Mouse (Mus musculus): Measurements from ENCODE around the gene Slc5a9. TPM values are rescaled to one million over a fixed set of nuclear protein-coding genes. Genes with fewer than 3 reads are reported as not detected.

Slc5a9 gene
- polyA plus RNA-seq, 1 experiment from 2014 or later, result not detected

DNA sequence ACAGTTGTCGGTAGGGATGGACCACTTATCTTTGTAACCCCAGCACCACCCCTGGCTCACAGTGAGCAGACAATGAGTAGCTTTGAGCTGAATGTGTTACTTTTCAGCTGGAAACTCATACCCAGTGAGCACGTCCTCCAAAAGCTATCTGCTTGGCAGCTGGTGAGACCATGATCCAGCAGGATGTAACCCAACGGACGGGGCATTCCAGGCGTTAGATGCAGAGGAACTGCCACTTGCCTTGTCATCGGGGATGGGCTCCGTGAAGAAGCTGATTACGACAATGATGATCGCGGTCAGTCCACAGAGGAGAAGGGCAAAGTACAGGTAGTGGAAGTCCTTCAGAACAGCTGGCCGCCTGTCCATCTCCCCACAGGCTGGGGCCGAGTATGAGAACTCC is 19.2 kb downstream of the Slc5a9 start:
- H3K4me2 ChIP-seq (ENCODE audit: low read length), result no peak overlapping the region
- H3K9me3 ChIP-seq (replicated peaks; ENCODE audit: control insufficient read depth, low read length, poor library complexity, severe bottlenecking), result no peaks in the 10 kb centered on the region
- no peak for ATAC-seq
- H3K4me3 ChIP-seq (ENCODE audit: low read depth, low read length), result no peak overlapping the region
- no peak overlapping the region for H3K9ac ChIP-seq (ENCODE audit: low read depth, low read length)
- no peak overlapping the region for H3K27ac ChIP-seq (ENCODE audit: low read length)
- H3K36me3 ChIP-seq (ENCODE audit: control insufficient read depth, insufficient read depth, low read length), result no peaks in the 10 kb centered on the region
- 89% methylated on average over 12 of the region's 12 CpGs for WGBS
- no peaks in the 10 kb centered on the region for H3K27me3 ChIP-seq (ENCODE audit: control insufficient read depth, insufficient read depth, low read depth, low read length)
- H3K4me1 ChIP-seq (ENCODE audit: control insufficient read depth, insufficient read depth, low read length), result no peaks in the 10 kb centered on the region

DNA sequence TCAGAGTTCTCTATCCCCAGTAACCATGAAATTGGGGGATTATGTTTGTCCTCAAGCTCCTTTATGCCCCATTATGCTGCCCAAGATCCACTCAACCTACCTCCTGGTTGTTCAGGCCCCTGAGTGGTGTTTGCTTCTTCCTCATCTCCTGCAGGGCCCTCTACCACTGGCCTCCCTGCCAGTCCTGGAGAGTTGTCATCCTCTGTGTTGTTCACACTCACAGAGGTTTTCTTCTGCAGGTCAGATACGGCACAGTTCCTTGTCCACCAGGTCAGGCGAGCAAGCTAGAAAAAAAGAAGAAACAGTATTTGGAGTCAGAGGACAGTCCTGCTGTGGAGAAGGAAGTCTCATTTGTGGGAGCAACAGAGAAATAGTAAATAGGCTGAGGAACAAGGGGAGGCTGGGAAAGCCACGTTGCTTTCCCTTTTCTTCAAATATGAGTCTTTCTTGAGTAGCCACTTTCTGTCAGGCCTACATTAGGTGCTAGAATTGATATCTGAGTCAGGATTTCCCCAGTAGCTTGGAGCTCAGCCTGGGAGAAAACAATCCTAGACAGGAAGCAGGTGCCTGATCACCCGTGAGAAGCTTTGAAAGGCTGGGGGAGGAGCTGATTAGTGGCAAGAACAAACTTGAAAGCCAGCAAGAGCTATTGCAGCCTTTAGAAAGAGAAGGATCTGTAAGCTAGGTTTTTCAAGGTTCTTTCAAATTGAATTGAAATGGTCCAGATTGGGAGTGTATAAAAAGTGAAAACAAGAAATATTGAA is 22.4 kb downstream of the Slc5a9 start:
- Histone ChIP-seq H3K9ac (ENCODE audit: low read depth, low read length) (no peak overlapping the region), H3K4me3 (ENCODE audit: low read depth, low read length) (no peak overlapping the region), H3K27ac (ENCODE audit: low read length) (no peak overlapping the region), H3K36me3 (ENCODE audit: control insufficient read depth, insufficient read depth, low read length) (no peaks in the 10 kb centered on the region), H3K4me2 (ENCODE audit: low read length) (no peak overlapping the region), H3K4me1 (ENCODE audit: control insufficient read depth, insufficient read depth, low read length) (no peaks in the 10 kb centered on the region), H3K9me3 (replicated peaks; ENCODE audit: control insufficient read depth, low read length, poor library complexity, severe bottlenecking) (no peaks in the 10 kb centered on the region), H3K27me3 (ENCODE audit: control insufficient read depth, insufficient read depth, low read depth, low read length) (no peaks in the 10 kb centered on the region)
- ATAC-seq, result no peak
- 44% methylated on average over 4 of the region's 4 CpGs for WGBS

DNA sequence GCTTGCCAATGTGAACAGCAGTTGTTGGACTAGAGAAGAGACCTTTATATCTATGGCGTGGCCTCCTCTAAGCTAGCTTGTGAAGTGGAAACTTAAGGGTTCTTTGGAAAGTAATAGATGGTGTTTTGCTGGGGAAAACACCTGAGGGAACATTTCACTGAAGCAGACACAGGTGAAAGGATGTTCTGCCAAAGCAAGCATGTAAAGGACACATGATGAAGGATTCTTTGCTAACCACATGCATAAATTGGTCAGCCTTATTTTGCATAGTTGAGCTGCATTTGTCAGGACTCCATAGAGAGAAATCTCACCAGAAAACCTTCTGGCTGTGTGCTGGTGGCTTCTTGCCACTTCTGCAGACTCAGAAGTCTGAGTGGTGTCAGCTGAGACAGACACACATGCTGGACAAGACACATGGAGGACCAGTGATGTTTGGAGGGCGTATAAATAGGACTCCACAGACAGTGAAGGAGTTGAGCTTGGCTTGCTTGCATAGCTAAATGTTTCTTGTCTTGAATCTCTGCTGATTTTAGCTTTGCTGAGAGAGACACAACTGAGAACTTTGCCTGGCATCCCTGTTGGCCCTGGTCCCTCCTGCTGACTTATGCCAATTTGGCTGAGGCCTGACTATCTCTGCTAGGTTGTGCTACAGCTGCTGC is 34.8 kb downstream of the Slc5a9 start:
- Histone ChIP-seq H3K27ac (ENCODE audit: low read length) (no peak overlapping the region), H3K4me3 (ENCODE audit: low read depth, low read length) (no peak overlapping the region), H3K4me2 (ENCODE audit: low read length) (no peak overlapping the region), H3K9me3 (replicated peaks; ENCODE audit: control insufficient read depth, low read length, poor library complexity, severe bottlenecking) (no peaks in the 10 kb centered on the region), H3K4me1 (ENCODE audit: control insufficient read depth, insufficient read depth, low read length) (no peaks in the 10 kb centered on the region), H3K27me3 (ENCODE audit: control insufficient read depth, insufficient read depth, low read depth, low read length) (no peaks in the 10 kb centered on the region), H3K9ac (ENCODE audit: low read depth, low read length) (no peak overlapping the region), H3K36me3 (ENCODE audit: control insufficient read depth, insufficient read depth, low read length) (no peaks in the 10 kb centered on the region)
- no peak for ATAC-seq
- WGBS, result 74% methylated on average over 2 of the region's 2 CpGs

DNA sequence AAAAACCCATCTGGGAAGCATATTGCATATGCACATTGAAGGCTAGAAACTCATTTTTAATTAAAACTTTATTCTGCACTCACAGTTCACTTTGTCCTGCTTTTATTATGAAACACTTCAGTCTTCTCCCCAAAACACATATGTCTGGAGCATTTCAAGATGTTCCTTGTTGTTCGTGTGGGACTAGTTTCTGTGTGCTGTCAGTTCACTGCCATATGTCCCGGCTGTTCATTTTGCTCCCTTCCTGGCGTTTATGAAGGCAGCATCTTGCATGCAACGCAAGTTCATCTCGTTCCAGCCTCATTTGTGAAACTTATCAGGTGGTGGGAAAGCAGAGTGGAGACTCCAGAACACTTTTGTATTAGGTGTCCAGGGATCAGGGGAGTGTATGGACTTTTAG is 36.0 kb downstream of the Slc5a9 start:
- 90% methylated on average over 5 of the region's 5 CpGs for WGBS
- Histone ChIP-seq H3K9ac (ENCODE audit: low read depth, low read length) (no peak overlapping the region), H3K4me3 (ENCODE audit: low read depth, low read length) (no peak overlapping the region)

DNA sequence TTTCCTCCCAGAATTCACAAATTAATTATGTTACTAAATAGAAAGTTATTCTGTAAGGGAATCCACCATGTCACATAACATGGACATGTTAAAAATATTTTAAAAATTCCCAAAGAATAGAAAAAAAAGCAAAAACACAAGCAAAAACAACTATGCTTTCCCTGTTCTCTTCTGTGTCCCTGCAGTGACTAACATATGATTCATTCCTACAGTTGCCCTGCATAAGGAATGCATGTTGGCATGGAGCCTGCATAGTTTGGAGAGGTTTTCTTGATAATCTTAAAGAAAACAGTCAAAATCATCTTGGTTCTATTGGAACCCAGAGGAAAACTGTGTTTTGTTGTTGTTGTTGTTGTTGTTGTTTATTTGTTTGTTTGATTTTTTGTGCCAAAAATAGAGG is 50.1 kb downstream of the Slc5a9 start:
- no peak for ATAC-seq

More for the DNA sequence above, 36.0 kb downstream of the Slc5a9 start:
- ATAC-seq, result no peak
- Histone ChIP-seq H3K4me2 (ENCODE audit: low read length) (no peak overlapping the region), H3K27ac (ENCODE audit: low read length) (no peak overlapping the region), H3K36me3 (ENCODE audit: control insufficient read depth, insufficient read depth, low read length) (no peaks in the 10 kb centered on the region), H3K27me3 (ENCODE audit: control insufficient read depth, insufficient read depth, low read depth, low read length) (no peaks in the 10 kb centered on the region), H3K4me1 (ENCODE audit: control insufficient read depth, insufficient read depth, low read length) (no peaks in the 10 kb centered on the region), H3K9me3 (replicated peaks; ENCODE audit: control insufficient read depth, low read length, poor library complexity, severe bottlenecking) (no peaks in the 10 kb centered on the region)

DNA sequence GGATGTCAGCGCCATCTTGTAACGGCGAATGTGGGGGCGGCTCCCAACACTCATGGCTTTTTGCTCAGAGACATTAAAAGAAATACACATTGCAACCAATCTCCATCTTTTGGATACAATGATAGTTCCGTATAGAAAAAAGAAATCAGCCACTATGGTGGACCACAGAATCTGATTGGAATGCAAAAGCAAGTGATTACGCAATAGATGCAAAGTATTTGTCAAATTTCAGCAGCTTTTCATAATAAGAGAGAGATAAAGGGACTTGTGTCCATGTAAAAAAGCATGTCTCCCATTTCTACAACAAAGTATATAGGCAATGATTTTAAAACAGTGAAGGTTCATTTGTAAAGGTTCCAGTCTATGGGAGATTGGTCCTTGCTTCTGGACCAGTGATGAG is 63.8 kb downstream of the Slc5a9 start:
- Histone ChIP-seq H3K4me1 (ENCODE audit: control insufficient read depth, insufficient read depth, low read length) (no peaks in the 10 kb centered on the region), H3K4me3 (ENCODE audit: low read depth, low read length) (no peak overlapping the region), H3K9me3 (replicated peaks; ENCODE audit: control insufficient read depth, low read length, poor library complexity, severe bottlenecking) (no peaks in the 10 kb centered on the region), H3K27me3 (ENCODE audit: control insufficient read depth, insufficient read depth, low read depth, low read length) (no peaks in the 10 kb centered on the region), H3K27ac (ENCODE audit: low read length) (no peak overlapping the region), H3K9ac (ENCODE audit: low read depth, low read length) (no peak overlapping the region), H3K36me3 (ENCODE audit: control insufficient read depth, insufficient read depth, low read length) (no peaks in the 10 kb centered on the region), H3K4me2 (ENCODE audit: low read length) (no peak overlapping the region)
- ATAC-seq, result no peak
- 95% methylated on average over 6 of the region's 6 CpGs for WGBS

More for the DNA sequence above, 50.1 kb downstream of the Slc5a9 start:
- no peak overlapping the region for H3K4me2 ChIP-seq (ENCODE audit: low read length)
- no peak overlapping the region for H3K4me3 ChIP-seq (ENCODE audit: low read depth, low read length)
- no peaks in the 10 kb centered on the region for H3K27me3 ChIP-seq (ENCODE audit: control insufficient read depth, insufficient read depth, low read depth, low read length)
- no peak overlapping the region for H3K27ac ChIP-seq (ENCODE audit: low read length)
- no peaks in the 10 kb centered on the region for H3K36me3 ChIP-seq (ENCODE audit: control insufficient read depth, insufficient read depth, low read length)
- no peaks in the 10 kb centered on the region for H3K9me3 ChIP-seq (replicated peaks; ENCODE audit: control insufficient read depth, low read length, poor library complexity, severe bottlenecking)
- no peaks in the 10 kb centered on the region for H3K4me1 ChIP-seq (ENCODE audit: control insufficient read depth, insufficient read depth, low read length)
- no peak overlapping the region for H3K9ac ChIP-seq (ENCODE audit: low read depth, low read length)

Other genes starting within 250 kb of the Slc5a9 start
- 14.5 and 14.9 TPM in 2 replicates for gene Spata6, start 182.9 kb downstream of the Slc5a9 start, polyA plus RNA-seq (2015; fragmentation: Nextera tagmentation; extraction: Ambion mirVana)
- not detected in 2 replicates for gene Skint8, start 16.5 kb upstream of the Slc5a9 start, polyA plus RNA-seq (2015; fragmentation: Nextera tagmentation; extraction: Ambion mirVana)
- gene Skint7, start 70.0 kb upstream of the Slc5a9 start, polyA plus RNA-seq (2015; fragmentation: Nextera tagmentation; extraction: Ambion mirVana), result not detected in 2 replicates
- gene Skint1, start 103.4 kb upstream of the Slc5a9 start, polyA plus RNA-seq (2015; fragmentation: Nextera tagmentation; extraction: Ambion mirVana), result not detected in 2 replicates
- not detected in 2 replicates for gene Skint4, start 169.1 kb upstream of the Slc5a9 start, polyA plus RNA-seq (2015; fragmentation: Nextera tagmentation; extraction: Ambion mirVana)